ENCODE assay signal across 9 mouse cellular contexts in the genomic region with DNA sequence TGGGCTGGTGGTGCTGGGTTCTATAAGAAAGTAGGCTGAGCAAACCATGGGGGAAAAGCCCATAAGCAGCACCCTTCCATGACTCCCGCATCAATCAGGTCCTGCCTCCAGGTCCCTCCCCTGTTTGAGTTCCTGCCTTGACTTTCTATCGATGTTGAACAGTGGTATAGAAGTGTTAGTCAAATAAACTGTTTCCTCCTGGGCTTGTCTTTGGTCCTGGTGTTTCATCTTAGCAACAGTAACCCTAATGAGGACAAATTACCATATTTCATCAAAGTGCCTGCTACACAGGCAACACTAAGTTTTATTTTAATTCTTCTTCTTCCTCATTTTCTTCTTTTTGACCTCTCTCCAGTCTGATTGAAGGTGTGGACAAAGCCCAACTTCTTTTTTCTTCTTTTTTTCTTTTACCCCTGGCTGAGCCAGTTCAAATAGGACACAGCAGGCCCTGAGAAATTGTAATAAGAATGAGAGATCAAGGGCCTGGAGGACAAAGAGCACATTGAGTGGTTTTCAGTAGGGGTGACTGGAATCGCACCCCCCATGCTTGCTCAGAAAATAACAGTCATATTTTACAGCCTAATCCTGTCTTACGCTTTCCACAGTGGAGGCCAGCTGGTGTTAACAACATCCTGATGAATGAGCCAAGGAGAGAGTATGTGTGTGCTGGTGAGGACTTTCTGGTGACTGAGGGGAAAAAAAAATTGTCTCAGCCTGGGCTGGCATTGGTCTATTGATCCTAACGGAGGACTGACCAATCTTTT.
DNase-seq lines count a peak whose midpoint lies in the region; ATAC-seq and TF ChIP-seq lines count a peak whose summit lies in the region.
"Had no signal": no experiment of that assay in that cellular context is flagged by ENCODE, and none has a peak within 500 bp of the region (broad histone marks: within the 10 kb centered on the region; RNA-seq: fewer than 3 reads in every experiment).

No protein-coding gene starts in this region.

- peaks cover 57% of the 10 kb centered on the region for H3K27me3 ChIP-seq in forebrain, embryonic 10.5 days (ENCODE audit: poor library complexity, severe bottlenecking)
- H3K27me3 ChIP-seq in hindbrain, postnatal 0 days (ENCODE audit: insufficient read depth, low read length): no peaks in the 10 kb centered on the region
- no peaks in the 10 kb centered on the region for H3K27me3 ChIP-seq in midbrain, postnatal 0 days (ENCODE audit: insufficient read depth, low read length)
- H3K27me3 ChIP-seq in intestine, postnatal 0 days (replicated peaks; ENCODE audit: control insufficient read depth, insufficient read depth, low read length): no peaks in the 10 kb centered on the region
- H3K27me3 ChIP-seq: heart, embryonic 15.5 days had no signal

- DNase-seq in kidney, postnatal 4 days: peak; percentile 4 to 17
- no peak for DNase-seq in kidney, adult 11 months
- peak; percentile 44 for DNase-seq in forebrain, embryonic 10.5 days (ENCODE audit: extremely low spot score, low spot score)
- DNase-seq in hindbrain, postnatal 0 days (ENCODE audit: low spot score): peak; percentile 48
- DNase-seq in midbrain, postnatal 0 days (ENCODE audit: low spot score): peak; percentile 46
- DNase-seq in natural killer cell, adult 2 months (ENCODE audit: low spot score in 2 of 2): no peak
- DNase-seq in adrenal gland, adult (ENCODE audit: inconsistent age in 2 of 2, low spot score in 1 of 2): no peak

- TF ChIP-seq CTCF in hindbrain, postnatal 0 days (IDR thresholded peaks at IDR 0.05; ENCODE audit: low read depth): no peak
- no peak for TF ChIP-seq CTCF in midbrain, postnatal 0 days (IDR thresholded peaks at IDR 0.05)
- TF ChIP-seq CTCF in intestine, postnatal 0 days (IDR thresholded peaks at IDR 0.05; ENCODE audit: low read depth): no peak

- no peaks in the 10 kb centered on the region for H3K36me3 ChIP-seq in forebrain, embryonic 10.5 days (replicated peaks)
- H3K36me3 ChIP-seq in hindbrain, postnatal 0 days (ENCODE audit: insufficient read depth, low read length): no peaks in the 10 kb centered on the region
- H3K36me3 ChIP-seq in midbrain, postnatal 0 days (ENCODE audit: insufficient read depth, low read length): no peaks in the 10 kb centered on the region
- no peaks in the 10 kb centered on the region for H3K36me3 ChIP-seq in intestine, postnatal 0 days (ENCODE audit: control insufficient read depth, insufficient read depth)
- H3K36me3 ChIP-seq: heart, embryonic 15.5 days had no signal

- no peak overlapping the region for H3K4me2 ChIP-seq in hindbrain, postnatal 0 days (ENCODE audit: low read depth, low read length)
- no peak overlapping the region for H3K4me2 ChIP-seq in midbrain, postnatal 0 days (ENCODE audit: low read depth, low read length, poor library complexity, severe bottlenecking)
- H3K4me2 ChIP-seq in intestine, postnatal 0 days (replicated peaks; ENCODE audit: low read depth): no peak overlapping the region
- H3K4me2 ChIP-seq: heart, embryonic 15.5 days had no signal

- peaks cover 20% of the 10 kb centered on the region for H3K4me1 ChIP-seq in forebrain, embryonic 10.5 days
- no peaks in the 10 kb centered on the region for H3K4me1 ChIP-seq in hindbrain, postnatal 0 days (ENCODE audit: insufficient read depth, low read length)
- H3K4me1 ChIP-seq in midbrain, postnatal 0 days (ENCODE audit: insufficient read depth, low read length): no peaks in the 10 kb centered on the region
- no peaks in the 10 kb centered on the region for H3K4me1 ChIP-seq in intestine, postnatal 0 days (replicated peaks; ENCODE audit: control insufficient read depth, insufficient read depth, low read length)

- no peak overlapping the region for H3K4me3 ChIP-seq in forebrain, embryonic 10.5 days
- no peak overlapping the region for H3K4me3 ChIP-seq in hindbrain, postnatal 0 days (ENCODE audit: low read length)
- no peak overlapping the region for H3K4me3 ChIP-seq in midbrain, postnatal 0 days (ENCODE audit: low read depth, low read length)
- H3K4me3 ChIP-seq in intestine, postnatal 0 days (ENCODE audit: low read depth, low read length): no peak overlapping the region
- H3K4me3 ChIP-seq: heart, embryonic 15.5 days had no signal

- no peak overlapping the region for H3K9ac ChIP-seq in hindbrain, postnatal 0 days (replicated peaks; ENCODE audit: low read length)
- no peak overlapping the region for H3K9ac ChIP-seq in midbrain, postnatal 0 days (replicated peaks; ENCODE audit: low read length, poor library complexity, severe bottlenecking)
- no peak overlapping the region for H3K9ac ChIP-seq in intestine, postnatal 0 days (ENCODE audit: low read depth, low read length)
- H3K9ac ChIP-seq: heart, embryonic 15.5 days had no signal

- H3K9me3 ChIP-seq in forebrain, embryonic 10.5 days: no peaks in the 10 kb centered on the region; the same call in 1 of the 2 replicates
- H3K9me3 ChIP-seq in hindbrain, postnatal 0 days (ENCODE audit: low read length): no peaks in the 10 kb centered on the region
- no peaks in the 10 kb centered on the region for H3K9me3 ChIP-seq in midbrain, postnatal 0 days (ENCODE audit: low read length)
- no peaks in the 10 kb centered on the region for H3K9me3 ChIP-seq in intestine, postnatal 0 days (ENCODE audit: control insufficient read depth)
- H3K9me3 ChIP-seq: heart, embryonic 15.5 days had no signal

- peak overlapping the region; percentile 58 for H3K27ac ChIP-seq in forebrain, embryonic 10.5 days
- H3K27ac ChIP-seq in hindbrain, postnatal 0 days: peak overlapping the region; percentile 23; the same call in 1 of the 2 replicates
- H3K27ac ChIP-seq in midbrain, postnatal 0 days (ENCODE audit: low read depth, low read length): no peak overlapping the region
- no peak overlapping the region for H3K27ac ChIP-seq in intestine, postnatal 0 days (ENCODE audit: low read depth, low read length)
- H3K27ac ChIP-seq: heart, embryonic 15.5 days had no signal

- peak; percentile 71 for ATAC-seq in hindbrain, postnatal 0 days
- ATAC-seq in midbrain, postnatal 0 days (ENCODE audit: low FRiP score): no peak; the same call in 1 of the 2 replicates
- ATAC-seq in intestine, postnatal 0 days: no peak

- 21% methylated on average over 5 of the region's 5 CpGs for WGBS in forebrain, embryonic 10.5 days
- WGBS in hindbrain, postnatal 0 days: 12% methylated on average over 5 of the region's 5 CpGs
- 15% methylated on average over 5 of the region's 5 CpGs for WGBS in midbrain, postnatal 0 days
- WGBS in intestine, postnatal 0 days: 58% methylated on average over 5 of the region's 5 CpGs

Comparison
In these comparisons a context has a peak if more than half of its experiments do, and no peak if none do; other contexts are left out.
1. DNase-seq: peak in kidney, postnatal 4 days (2 of 2), forebrain, embryonic 10.5 days (single experiment), hindbrain, postnatal 0 days (single experiment) and midbrain, postnatal 0 days (single experiment); none in kidney, adult 11 months (single experiment), natural killer cell, adult 2 months (0 of 2) and adrenal gland, adult (0 of 2).
2. H3K27ac ChIP-seq: peak in forebrain, embryonic 10.5 days (single experiment) and hindbrain, postnatal 0 days (single experiment); none in midbrain, postnatal 0 days (single experiment) and intestine, postnatal 0 days (single experiment).